Mouse (Mus musculus) G1E (cell line): ENCODE results near the gene Fam160a1.

Experiments used
- CTCF ChIP-seq: IDR thresholded peaks from 2 replicates; pipeline ENCODE4 v1.5.1; 2012; ENCODE audit warnings: low read depth, low read length, inconsistent platforms, mixed read lengths
- GATA1 ChIP-seq: IDR thresholded peaks from 2 replicates; pipeline ENCODE4 v1.6.1; 2012; ENCODE audit warnings: borderline replicate concordance, low read length, inconsistent platforms, mixed read lengths
- POLR2AphosphoS5 ChIP-seq: IDR thresholded peaks from 2 replicates; pipeline ENCODE4 v1.6.1; 2012; ENCODE audit warnings: low read depth, low read length, inconsistent platforms; ENCODE audit not compliant: insufficient replicate concordance

- TF ChIP-seq POLR2AphosphoS5 (no peak), CTCF (no peak), GATA1 (no peak)
Measured at GRCm38 (mm10) chr3:85764937-85765337, 52.2 kb downstream of the Fam160a1 start.
